Mouse (Mus musculus): ENCODE data around the gene Sst. TPM values are rescaled to one million over a fixed set of nuclear protein-coding genes. Genes with fewer than 3 reads are reported as not detected.

Gene Sst
- total RNA-seq, 2 experiments from 2014 or later = not detected

- no peak for DNase-seq
- H3K4me3 ChIP-seq = no peak overlapping the region
- intact Hi-C loops (cut with DNase I) = no loop called here
- TF ChIP-seq CTCF (IDR thresholded peaks at IDR 0.05) = no peak
- no peak overlapping the region for H3K27ac ChIP-seq
These were observed 10.7 kb upstream of the Sst start for GRCm38 (mm10) chr16:23901411-23901810.

DNA sequence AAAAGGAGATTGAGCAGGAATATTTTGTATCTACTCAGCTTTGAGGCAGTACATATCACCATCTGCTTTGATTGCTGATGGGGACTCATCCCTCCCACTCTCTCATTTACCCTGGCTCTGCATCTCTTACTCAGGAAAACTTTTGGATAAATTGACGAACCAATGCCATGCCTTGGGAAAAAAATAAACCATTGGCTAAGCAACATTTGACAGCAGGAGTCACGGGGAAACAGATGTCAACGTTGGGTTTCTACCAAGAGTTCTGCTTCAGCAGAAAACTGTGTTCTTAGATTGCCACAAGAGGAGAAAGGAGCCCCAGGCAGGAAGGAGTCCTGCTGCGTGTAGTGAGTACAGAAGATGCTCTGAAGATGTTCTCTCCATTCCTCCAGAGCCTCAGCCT is 9.3 kb upstream of the Sst start:
- no peak for DNase-seq
- TF ChIP-seq CTCF (IDR thresholded peaks at IDR 0.05) = no peak
- no peak overlapping the region for H3K27ac ChIP-seq
- intact Hi-C loops (cut with DNase I) = no loop called here
- no peak overlapping the region for H3K4me3 ChIP-seq

- H3K4me3 ChIP-seq = peak overlapping the region; percentile 54
- intact Hi-C loops (cut with DNase I) = loop anchor here (1.0 to 2.0 kb wide), 3 partner anchors 54 to 447 kb away; no protein-coding TSS in a partner anchor
- peak; percentile 90 for TF ChIP-seq CTCF (IDR thresholded peaks at IDR 0.05)
- DNase-seq = peak; percentile 79
- H3K27ac ChIP-seq = no peak overlapping the region
These were observed 8.1 kb upstream of the Sst start for GRCm38 (mm10) chr16:23898840-23899239.

- Histone ChIP-seq H3K27ac (no peak overlapping the region), H3K4me3 (peak overlapping the region; percentile 54)
- peak; percentile 73 for TF ChIP-seq CTCF (IDR thresholded peaks at IDR 0.05)
- intact Hi-C loops (cut with DNase I) = loop anchor here (2.0 kb wide), 1 partner anchor 55 kb away; no protein-coding TSS in a partner anchor
- DNase-seq = peak; percentile 75
These were observed 7.3 kb upstream of the Sst start for GRCm38 (mm10) chr16:23897984-23898586.

GRCm38 (mm10) chr16:23897486-23897885 is 6.7 kb upstream of the Sst start:
- no peak overlapping the region for H3K27ac ChIP-seq
- H3K4me3 ChIP-seq = no peak overlapping the region

GRCm38 (mm10) chr16:23895135-23895534 is 4.4 kb upstream of the Sst start:
- DNase-seq = no peak
- TF ChIP-seq CTCF (IDR thresholded peaks at IDR 0.05) = no peak
- intact Hi-C loops (cut with DNase I) = no loop called here
- H3K27ac ChIP-seq = no peak overlapping the region
- H3K4me3 ChIP-seq = no peak overlapping the region

More at GRCm38 (mm10) chr16:23897486-23897885, 6.7 kb upstream of the Sst start:
- intact Hi-C loops (cut with DNase I) = no loop called here
- no peak for DNase-seq
- TF ChIP-seq CTCF (IDR thresholded peaks at IDR 0.05) = no peak

GRCm38 (mm10) chr16:23890151-23890550 is 607 bp downstream of the Sst start:
- TF ChIP-seq CTCF (IDR thresholded peaks at IDR 0.05) = no peak
- no peak for DNase-seq
- intact Hi-C loops (cut with DNase I) = no loop called here
- Histone ChIP-seq H3K27ac (no peak overlapping the region), H3K4me3 (no peak overlapping the region)

DNA sequence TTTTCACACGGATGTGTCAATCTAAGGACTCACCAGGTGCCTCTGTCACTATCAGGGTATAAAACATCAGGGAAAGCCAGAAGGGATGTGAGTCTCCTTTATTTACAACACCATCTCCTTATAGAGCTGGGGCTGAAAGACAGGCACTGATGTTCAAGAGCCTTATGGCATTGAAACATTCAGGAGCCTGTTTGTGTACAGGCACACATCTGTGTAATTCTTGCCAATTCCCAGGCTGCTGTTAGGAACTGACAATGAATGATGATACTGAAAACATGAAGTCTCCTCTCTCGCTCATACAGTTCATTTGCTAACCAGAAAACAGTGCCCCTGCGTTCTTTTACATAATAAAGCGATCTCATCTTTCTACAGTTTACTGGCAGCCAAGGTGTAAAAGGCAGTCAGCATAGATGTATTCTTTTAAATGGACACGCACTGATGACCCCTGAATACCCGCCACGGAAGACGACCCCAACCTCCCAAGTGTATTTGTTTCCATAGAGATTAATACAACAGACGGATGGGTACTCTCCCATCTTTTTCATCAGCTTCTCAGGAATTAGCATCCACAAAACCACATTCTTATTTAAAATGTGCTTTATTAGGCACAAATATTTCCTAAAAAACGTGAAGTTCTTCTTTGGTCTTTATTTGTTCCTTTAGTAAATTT is 2.7 kb downstream of the Sst start:
- no peak overlapping the region for H3K4me3 ChIP-seq
- DNase-seq = no peak

GRCm38 (mm10) chr16:23885098-23885497 is 5.7 kb downstream of the Sst start:
- no peak for DNase-seq
- no peak for TF ChIP-seq CTCF (IDR thresholded peaks at IDR 0.05)
- no peak overlapping the region for H3K27ac ChIP-seq
- no peak overlapping the region for H3K4me3 ChIP-seq
- intact Hi-C loops (cut with DNase I) = no loop called here

More for the DNA sequence above, 2.7 kb downstream of the Sst start:
- TF ChIP-seq CTCF (IDR thresholded peaks at IDR 0.05) = no peak
- H3K27ac ChIP-seq = no peak overlapping the region
- intact Hi-C loops (cut with DNase I) = no loop called here

DNA sequence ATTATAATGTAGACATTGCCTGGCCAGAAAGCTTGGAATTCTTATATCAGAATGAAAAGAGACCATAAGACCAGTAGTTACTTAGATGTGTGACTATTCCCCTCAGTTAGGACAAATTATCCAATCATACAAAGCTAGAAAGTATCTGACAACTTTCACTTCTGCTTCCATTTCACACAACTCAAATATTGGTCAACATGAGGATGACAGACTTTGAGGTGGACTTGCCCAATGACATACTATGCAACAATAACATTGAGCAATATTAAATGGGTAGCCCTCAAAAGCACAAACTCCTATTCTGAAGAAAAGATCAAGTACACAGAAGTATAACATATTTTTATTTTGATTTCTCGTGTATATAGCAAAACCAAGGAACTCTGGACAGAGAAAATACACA is 35.5 kb downstream of the Sst start:
- no peak for DNase-seq
- Histone ChIP-seq H3K4me3 (no peak overlapping the region), H3K27ac (no peak overlapping the region)
- no peak for TF ChIP-seq CTCF (IDR thresholded peaks at IDR 0.05)
- intact Hi-C loops (cut with DNase I) = no loop called here

DNA sequence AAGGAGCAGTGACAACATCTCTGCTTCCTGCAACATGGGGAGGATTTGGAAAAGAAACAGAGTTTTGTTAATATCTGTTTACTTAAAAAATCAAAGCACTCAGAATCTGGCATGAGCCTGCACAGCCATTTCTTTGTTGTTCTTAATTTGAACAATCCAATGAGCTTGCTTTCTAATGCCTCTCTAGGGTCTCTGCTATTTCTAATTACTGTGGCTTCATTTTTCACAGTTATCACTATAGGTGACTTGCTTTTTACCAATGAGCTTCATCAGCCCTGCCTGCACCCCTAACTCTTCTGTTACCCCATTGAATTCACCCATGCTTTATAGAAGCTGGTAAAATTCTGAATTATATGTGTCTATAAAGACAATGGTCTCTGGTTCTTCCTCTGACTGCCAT is 41.0 kb downstream of the Sst start:
- DNase-seq = no peak
- Histone ChIP-seq H3K4me3 (no peak overlapping the region), H3K27ac (no peak overlapping the region)
- no peak for TF ChIP-seq CTCF (IDR thresholded peaks at IDR 0.05)
- intact Hi-C loops (cut with DNase I) = no loop called here

GRCm38 (mm10) chr16:23849176-23849575 is 41.6 kb downstream of the Sst start:
- Histone ChIP-seq H3K4me3 (no peak overlapping the region), H3K27ac (no peak overlapping the region)
- intact Hi-C loops (cut with DNase I) = no loop called here
- no peak for DNase-seq
- TF ChIP-seq CTCF (IDR thresholded peaks at IDR 0.05) = no peak

- no peak for TF ChIP-seq CTCF (IDR thresholded peaks at IDR 0.05)
- H3K4me3 ChIP-seq = no peak overlapping the region
- H3K27ac ChIP-seq = no peak overlapping the region
- intact Hi-C loops (cut with DNase I) = no loop called here
- DNase-seq = no peak
These were observed 46.1 kb downstream of the Sst start for GRCm38 (mm10) chr16:23844622-23845021.

DNA sequence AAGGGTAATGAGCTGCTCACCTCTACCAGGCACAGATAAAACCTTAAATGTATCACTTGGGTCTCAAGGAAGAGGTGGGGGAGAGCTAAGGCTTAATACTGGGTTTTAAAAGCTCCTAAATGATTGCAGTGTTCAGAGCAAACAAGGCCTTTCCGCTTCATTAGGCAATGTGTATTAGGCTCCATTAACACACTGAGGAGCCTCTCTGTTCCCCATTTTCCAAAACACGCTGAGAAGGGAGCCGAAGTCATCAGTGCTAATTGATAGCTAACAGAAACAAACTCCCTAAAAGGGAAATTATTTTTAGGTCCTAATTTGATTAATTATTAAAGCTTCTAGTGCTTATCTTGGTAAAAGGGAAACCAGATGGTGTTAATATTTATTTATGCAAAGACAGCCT is 48.1 kb downstream of the Sst start:
- intact Hi-C loops (cut with DNase I) = no loop called here
- DNase-seq = no peak
- no peak for TF ChIP-seq CTCF (IDR thresholded peaks at IDR 0.05)
- no peak overlapping the region for H3K4me3 ChIP-seq
- no peak overlapping the region for H3K27ac ChIP-seq

Other genes with a start within 250 kb of the Sst start
- gene Rtp2, start 41.4 kb upstream of the Sst start, total RNA-seq (2021) = not detected
- not detected for gene Gm37419, start 97.5 kb upstream of the Sst start, total RNA-seq (2021)
- 10 to 100 TPM; 62.7 to 71.2 TPM for gene Bcl6, start 97.9 kb upstream of the Sst start, total RNA-seq (2021)

All from gastrocnemius, adult 2 months (tissue).